Mouse (Mus musculus): ENCODE data around the gene Hist1h3c.

DNA sequence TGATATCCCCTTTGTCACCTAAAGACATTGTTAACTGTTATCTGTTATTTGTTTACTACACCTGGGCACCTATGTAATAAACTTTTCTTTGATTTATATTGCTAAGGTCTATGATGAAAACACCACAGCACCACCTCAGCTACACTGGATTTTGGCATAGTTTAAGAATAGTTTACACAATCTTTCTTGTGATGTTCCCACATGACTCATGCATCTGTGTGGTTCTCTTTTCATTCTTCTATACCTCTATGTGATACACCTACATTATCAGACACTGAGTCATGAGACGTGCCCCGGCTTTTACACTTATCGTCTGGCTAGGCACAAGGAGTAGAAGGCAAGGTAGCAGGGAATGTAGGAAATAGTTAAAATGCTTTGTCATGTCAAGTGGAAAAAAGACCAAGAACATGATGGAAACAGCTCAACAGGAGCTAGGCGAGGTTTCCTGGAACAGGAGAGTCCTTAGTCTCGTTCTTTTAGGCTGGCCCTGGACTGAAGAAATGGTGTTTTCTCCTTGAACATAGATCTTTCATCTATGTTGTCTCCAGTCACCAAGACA, 4.2 kb upstream of the Hist1h3c start:
- TF ChIP-seq CTCF (IDR thresholded peaks at IDR 0.05; ENCODE audit: extremely low read depth, insufficient read depth, insufficient read length, insufficient replicate concordance) (no peak), POLR2A (IDR thresholded peaks at IDR 0.05; ENCODE audit: low read depth, low read length) (no peak)

Data from spleen, adult 2 months (tissue).